ENCODE assay signal across 21 mouse cellular contexts in genomic region chr13:116811456-116811855, GRCm38 (mm10).
DNase-seq lines count a peak whose midpoint lies in the region; TF ChIP-seq lines count a peak whose summit lies in the region.
"Had no signal": no experiment of that assay in that cellular context is flagged by ENCODE, and none has a peak within 500 bp of the region (broad histone marks: within the 10 kb centered on the region; RNA-seq: fewer than 3 reads in every experiment).

No protein-coding gene starts in this region.

- intact Hi-C loops in heart, adult 2 months (cut with DNase I), result no loop called here
- intact Hi-C loops in gastrocnemius, postnatal 36 days (cut with DNase I), result no loop called here

- H3K4me3 ChIP-seq in heart, adult 2 months, result no peak overlapping the region

- no peak for TF ChIP-seq POLR2A in heart, adult 2 months (IDR thresholded peaks at IDR 0.05; ENCODE audit: insufficient read depth, low read depth, low read length)

- H3K4me1 ChIP-seq in heart, adult 2 months (ENCODE audit: control insufficient read depth, insufficient read depth, low read length), result no peaks in the 10 kb centered on the region

- H3K9ac ChIP-seq in heart, adult 2 months (ENCODE audit: low read depth, low read length), result no peak overlapping the region

- TF ChIP-seq CTCF in heart, adult 2 months (IDR thresholded peaks at IDR 0.05), result no peak

- DNase-seq in ES-CJ7 (ENCODE audit: low read depth, low spot score), result peak; percentile 64
- peak; percentile 53 for DNase-seq in R1 (ENCODE audit: low read depth, low spot score)
- DNase-seq in ZHBTc4 (ENCODE audit: low read depth, low spot score), result peak; percentile 49
- no peak for DNase-seq in kidney, adult 8-10 months
- no peak for DNase-seq in heart, adult 2 months
- no peak for DNase-seq in gastrocnemius, postnatal 36 days
- DNase-seq: adrenal gland, adult 2 months; adrenal gland, adult 8-10 months; adrenal gland, postnatal 10 days; adrenal gland, postnatal 14 days; adrenal gland, postnatal 25 days; adrenal gland, postnatal 36 days; B cell, adult 2 months; cerebellum, adult 11 months; cerebellum, adult 11-12 months; cerebellum, adult 18-20 months; cerebellum, adult 2 months; cerebellum, adult 8-10 months; cerebellum, adult 9-10 months had no signal

- H3K36me3 ChIP-seq in heart, adult 2 months (ENCODE audit: control insufficient read depth, insufficient read depth, low read length), result no peaks in the 10 kb centered on the region
- H3K36me3 ChIP-seq: G1E had no signal

- H3K27ac ChIP-seq in heart, adult 2 months, result no peak overlapping the region

- H3K27me3 ChIP-seq in heart, adult 2 months (ENCODE audit: control insufficient read depth, insufficient read depth, low read length), result no peaks in the 10 kb centered on the region
- H3K27me3 ChIP-seq: CH12.LX had no signal

- no peaks in the 10 kb centered on the region for H3K79me2 ChIP-seq in heart, adult 2 months (replicated peaks; ENCODE audit: control insufficient read depth, insufficient read depth, low read length)

- no peak for TF ChIP-seq EP300 in heart, adult 2 months (IDR thresholded peaks at IDR 0.05; ENCODE audit: insufficient read depth, low read depth, low read length)

- WGBS in heart, adult 2 months, result 56% methylated on average over 1 of the region's 1 CpGs

Comparison
In these comparisons a context has a peak if more than half of its experiments do, and no peak if none do; other contexts are left out.
1. DNase-seq: peak in ES-CJ7 (single experiment), R1 (single experiment) and ZHBTc4 (single experiment); none in kidney, adult 8-10 months (0 of 2), heart, adult 2 months (0 of 2) and gastrocnemius, postnatal 36 days (0 of 2).